Mouse (Mus musculus) Patski (cell line): Measurements from ENCODE around the gene Pik3r6. TPM values are rescaled to one million over a fixed set of nuclear protein-coding genes. Genes with fewer than 3 reads are reported as not detected.

Source experiments
- ATAC-seq: fragments of 100-300 bp; one replicate; pipeline ENCODE4 v1.8.0; 2021
- CTCF ChIA-PET: fragments of 350-600 bp; sonication (Branson Sonifier 250); formaldehyde crosslinking; loops from one replicate; lab custom pipeline; 2022; ENCODE audit warnings: inconsistent platforms; lab: Charles Lee
- POLR2A ChIA-PET: fragments of 350-600 bp; sonication (Branson Sonifier 250); formaldehyde crosslinking; loops from one replicate; lab custom pipeline; 2022; ENCODE audit warnings: antibody characterized with exemption, inconsistent platforms; lab: Charles Lee
- DNase-seq: peaks from one replicate; pipeline ENCODE4 v3.0.0-alpha.2; 2011; ENCODE audit warnings: low read depth, low spot score
- H3K27me3 ChIP-seq: fragments of 371-371 bp; one replicate; pipeline ENCODE4 v1.5.1; 2021
- CTCF ChIP-seq: fragments of 100-300 bp; IDR thresholded peaks from one replicate; pipeline ENCODE4 v1.5.1; 2021
- in situ Hi-C: fragments of 300-500 bp; cut with MboI; formaldehyde crosslinking; loops from 3 replicates; pipeline ENCODE4 v1.11.1; 2018; ENCODE audit warnings: low pct_unique_long_range_greater_than_20kb, mixed read lengths
- polyA plus RNA-seq: library from polyadenylated mRNA; unstranded; gene quantifications from one replicate; pipeline ENCODE4 v1.2.3, GENCODE M21; 2021

The Pik3r6 gene
- polyA plus RNA-seq, 1 experiment from 2014 or later = 1.5 TPM

DNA sequence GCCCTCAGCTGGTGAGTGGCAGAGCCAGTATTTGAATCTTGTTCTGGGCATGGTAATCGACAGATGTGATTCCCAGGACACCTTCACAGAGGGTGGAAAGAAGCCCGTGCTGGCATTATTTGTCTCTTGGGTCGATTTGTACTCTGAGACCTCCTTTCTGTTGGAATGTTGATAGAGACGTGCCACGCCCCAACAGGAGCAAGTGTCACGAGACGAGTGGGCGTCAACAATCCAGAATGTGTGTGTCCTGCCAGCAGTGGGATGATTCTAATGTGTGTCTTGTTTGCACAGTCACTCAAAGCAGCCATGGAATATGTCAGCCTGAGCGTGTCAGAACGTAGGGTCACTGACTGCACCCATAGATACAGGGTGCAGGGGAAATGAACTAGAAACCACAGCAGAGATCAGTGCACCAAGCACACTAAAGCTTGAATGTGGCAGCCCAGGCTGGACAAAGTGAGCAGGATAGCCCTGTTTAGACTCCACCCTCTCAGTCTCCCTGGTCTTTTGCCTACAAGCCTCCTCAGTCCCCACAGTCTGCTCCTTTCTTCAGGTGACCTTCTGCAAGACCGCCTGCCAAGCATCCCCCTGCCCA, 29.2 kb downstream of the Pik3r6 start:
- ATAC-seq (no peak), DNase-seq (no peak)
- in situ Hi-C loops = no loop called here
- ChIA-PET CTCF (interaction anchor here (1.1 to 1.7 kb wide), 2 partner anchors 17 to 97 kb away, joined by 3 to 4 read pairs; no protein-coding TSS in a partner anchor), POLR2A (interaction anchor here (0.5 kb wide), 1 partner anchor 283 kb away, joined by 3 read pairs; no protein-coding TSS in a partner anchor)
- H3K27me3 ChIP-seq = peaks cover 18% of the 10 kb centered on the region
- TF ChIP-seq CTCF = no peak

- ChIA-PET POLR2A (no interaction called here), CTCF (interaction anchor here (1.1 to 2.1 kb wide), 3 partner anchors 17 to 98 kb away, joined by 3 to 5 read pairs (median 4); no protein-coding TSS in a partner anchor)
- TF ChIP-seq CTCF = no peak
- in situ Hi-C loops = no loop called here
- peaks cover 11% of the 10 kb centered on the region for H3K27me3 ChIP-seq
- DNase-seq (no peak), ATAC-seq (no peak)
Observed at GRCm38 (mm10) chr11:68532773-68533172, 30.0 kb downstream of the Pik3r6 start.

GRCm38 (mm10) chr11:68533971-68534475, 31.2 kb downstream of the Pik3r6 start:
- no peak for TF ChIP-seq CTCF
- CTCF ChIA-PET = interaction anchor here (1.7 to 2.1 kb wide), 2 partner anchors 47 to 99 kb away, joined by 3 to 5 read pairs; no protein-coding TSS in a partner anchor
- ATAC-seq = no peak
- DNase-seq = no peak
- POLR2A ChIA-PET = no interaction called here
- in situ Hi-C loops = no loop called here
- H3K27me3 ChIP-seq = peaks cover 5% of the 10 kb centered on the region

DNA sequence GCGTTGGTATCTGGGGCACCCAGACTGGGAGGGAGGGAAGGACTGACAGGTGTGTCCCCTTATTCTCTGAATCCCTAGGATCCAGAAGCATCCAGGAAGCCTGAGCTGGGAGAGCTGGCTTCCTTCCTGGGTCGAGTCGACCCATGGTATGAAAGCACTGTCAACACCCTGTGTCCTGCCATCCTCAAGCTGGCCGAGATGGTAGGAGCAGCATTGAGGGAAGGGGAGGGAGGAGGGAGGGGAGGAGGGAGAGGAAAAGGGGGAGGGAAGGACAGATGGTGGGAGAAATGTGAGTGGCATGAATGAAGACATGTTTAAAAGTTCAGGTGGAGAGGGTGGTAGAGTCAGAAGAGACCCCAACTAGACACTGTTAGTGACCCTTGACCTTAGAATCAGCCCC, 33.2 kb downstream of the Pik3r6 start:
- in situ Hi-C loops = no loop called here
- H3K27me3 ChIP-seq = no peaks in the 10 kb centered on the region
- ChIA-PET POLR2A (interaction anchor here (1.0 kb wide), 1 partner anchor 65 kb away, joined by 4 read pairs; no protein-coding TSS in a partner anchor), CTCF (interaction anchor here (1.0 to 1.8 kb wide), 3 partner anchors 12 to 21 kb away, joined by 3 to 6 read pairs (median 4); no protein-coding TSS in a partner anchor)
- TF ChIP-seq CTCF = no peak
- ATAC-seq = no peak
- DNase-seq = no peak

DNA sequence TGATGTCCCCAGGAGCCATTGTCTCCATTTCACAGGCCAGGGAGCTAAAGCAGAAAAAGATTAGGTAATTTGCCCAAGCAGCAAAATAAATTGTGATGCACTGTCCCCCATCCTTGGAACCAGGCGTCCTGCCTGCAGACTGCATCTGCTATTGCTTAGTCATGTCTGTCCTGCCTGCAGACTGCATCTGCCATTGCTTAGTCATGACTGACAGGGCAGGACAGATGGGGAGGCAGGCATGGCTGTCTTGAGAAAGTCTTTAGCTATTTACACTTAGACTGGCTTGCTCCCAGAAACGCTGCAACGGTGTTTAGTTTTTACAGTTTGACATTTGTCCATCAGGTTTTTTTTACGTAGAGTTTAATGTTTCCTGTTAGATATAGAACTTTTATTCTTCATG, 33.6 kb downstream of the Pik3r6 start:
- ChIA-PET CTCF (interaction anchor here (1.0 to 1.8 kb wide), 3 partner anchors 12 to 20 kb away, joined by 3 to 6 read pairs (median 4); no protein-coding TSS in a partner anchor), POLR2A (interaction anchor here (1.0 kb wide), 1 partner anchor 64 kb away, joined by 4 read pairs; no protein-coding TSS in a partner anchor)
- ATAC-seq (no peak), DNase-seq (peak; percentile 39)
- no peak for TF ChIP-seq CTCF
- in situ Hi-C loops = no loop called here
- no peaks in the 10 kb centered on the region for H3K27me3 ChIP-seq

DNA sequence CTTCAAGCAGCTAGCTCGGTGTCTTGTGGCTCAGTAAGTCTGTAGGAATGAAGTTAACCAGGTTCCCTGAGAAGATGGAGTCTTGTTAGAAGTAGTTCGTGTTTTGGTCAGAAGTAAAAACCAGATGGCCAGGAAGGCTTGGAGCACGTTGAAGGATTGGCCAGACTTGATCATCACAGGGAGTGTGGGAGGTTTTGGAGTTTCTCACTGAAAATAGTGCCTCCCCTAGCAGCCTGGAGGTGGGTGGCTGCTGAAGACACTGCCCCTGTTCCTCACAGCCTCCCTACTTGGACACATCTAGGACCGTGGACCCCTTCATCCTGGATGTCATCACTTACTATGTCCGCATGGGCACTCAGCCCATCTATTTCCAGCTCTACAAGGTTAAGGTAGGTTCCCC, 36.8 kb downstream of the Pik3r6 start:
- in situ Hi-C loops = no loop called here

DNA sequence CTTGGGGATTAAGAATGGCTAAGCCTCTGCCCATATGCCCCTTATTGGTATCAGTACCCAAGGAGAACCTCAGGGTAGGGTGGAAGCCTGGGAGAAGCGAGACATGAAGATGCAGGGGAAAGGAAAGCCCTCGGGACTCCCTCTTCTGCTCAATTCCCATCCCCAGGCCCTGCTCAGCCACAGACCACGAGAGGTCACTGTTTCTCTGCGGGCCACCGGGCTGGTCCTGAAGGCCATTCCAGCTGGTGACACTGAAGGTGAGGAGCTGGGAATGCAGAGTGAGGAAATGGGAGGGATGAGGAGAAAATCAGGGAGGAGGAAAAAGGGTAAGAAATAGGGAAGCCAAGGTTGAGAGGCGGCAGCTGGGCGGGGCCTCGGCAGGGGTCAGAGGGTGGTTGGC, 41.7 kb downstream of the Pik3r6 start:
- in situ Hi-C loops = no loop called here
- H3K27me3 ChIP-seq = no peaks in the 10 kb centered on the region
- DNase-seq = no peak
- TF ChIP-seq CTCF = peak; percentile 32
- ChIA-PET CTCF (no interaction called here), POLR2A (no interaction called here)
- ATAC-seq = no peak

More for the DNA sequence above, 36.8 kb downstream of the Pik3r6 start:
- CTCF ChIA-PET = no interaction called here
- TF ChIP-seq CTCF = no peak
- peak; percentile 20 for ATAC-seq
- H3K27me3 ChIP-seq = no peaks in the 10 kb centered on the region
- POLR2A ChIA-PET = no interaction called here
- DNase-seq = no peak

GRCm38 (mm10) chr11:68545172-68545571, 42.4 kb downstream of the Pik3r6 start:
- ATAC-seq (no peak), DNase-seq (no peak)
- CTCF ChIA-PET = no interaction called here
- POLR2A ChIA-PET = no interaction called here
- in situ Hi-C loops = no loop called here
- no peaks in the 10 kb centered on the region for H3K27me3 ChIP-seq
- TF ChIP-seq CTCF = no peak

DNA sequence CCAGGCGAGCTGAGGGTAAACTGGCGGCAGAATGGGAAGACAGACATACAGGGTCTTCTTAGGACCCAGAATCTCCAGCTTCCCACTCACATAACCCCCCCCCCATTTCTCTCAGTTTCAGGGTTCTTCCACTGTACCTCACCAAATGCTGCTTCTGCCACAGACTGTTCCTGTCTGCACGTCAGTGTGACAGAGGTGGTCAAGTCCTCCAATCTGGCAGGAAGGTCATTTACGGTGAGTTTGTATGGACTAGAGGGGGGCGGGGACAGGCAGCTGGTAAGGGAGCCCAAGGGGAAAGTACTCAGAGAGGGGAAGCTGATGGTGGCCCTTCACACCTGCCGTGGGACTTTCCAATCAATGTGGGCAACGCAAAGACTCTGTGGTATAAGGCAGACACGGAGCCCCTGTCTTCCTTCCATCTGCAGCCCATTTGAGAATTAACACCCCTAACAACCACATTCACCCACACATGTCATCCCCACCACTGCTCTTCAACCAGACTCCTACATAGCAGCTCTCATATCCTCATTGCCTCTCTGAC, 42.9 kb downstream of the Pik3r6 start:
- TF ChIP-seq CTCF = no peak
- H3K27me3 ChIP-seq = no peaks in the 10 kb centered on the region
- ChIA-PET POLR2A (no interaction called here), CTCF (no interaction called here)
- ATAC-seq (no peak), DNase-seq (no peak)
- in situ Hi-C loops = no loop called here

DNA sequence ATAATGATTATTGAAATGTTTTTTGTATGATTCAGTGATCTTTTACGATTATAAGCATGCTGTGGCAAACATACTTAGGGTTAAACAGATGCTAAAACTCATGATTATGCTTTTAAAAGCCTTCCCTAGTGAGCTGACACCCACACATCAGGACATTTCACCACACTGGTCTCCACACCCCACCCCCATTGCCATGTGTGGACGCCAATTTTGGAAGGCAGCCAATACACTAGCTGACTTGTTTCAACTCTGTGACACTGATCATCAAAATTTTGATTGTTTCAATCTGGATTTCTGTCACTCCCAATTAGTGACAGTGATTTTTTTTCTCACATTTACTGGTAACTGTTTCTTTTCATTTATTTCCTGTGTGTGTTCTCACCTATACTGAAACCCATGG, 44.7 kb downstream of the Pik3r6 start:
- ATAC-seq (no peak), DNase-seq (no peak)
- in situ Hi-C loops = no loop called here
- no peak for TF ChIP-seq CTCF
- CTCF ChIA-PET = interaction anchor here (1.2 kb wide), 1 partner anchor 11 kb away, joined by 4 read pairs; no protein-coding TSS in a partner anchor
- POLR2A ChIA-PET = no interaction called here
- no peaks in the 10 kb centered on the region for H3K27me3 ChIP-seq

DNA sequence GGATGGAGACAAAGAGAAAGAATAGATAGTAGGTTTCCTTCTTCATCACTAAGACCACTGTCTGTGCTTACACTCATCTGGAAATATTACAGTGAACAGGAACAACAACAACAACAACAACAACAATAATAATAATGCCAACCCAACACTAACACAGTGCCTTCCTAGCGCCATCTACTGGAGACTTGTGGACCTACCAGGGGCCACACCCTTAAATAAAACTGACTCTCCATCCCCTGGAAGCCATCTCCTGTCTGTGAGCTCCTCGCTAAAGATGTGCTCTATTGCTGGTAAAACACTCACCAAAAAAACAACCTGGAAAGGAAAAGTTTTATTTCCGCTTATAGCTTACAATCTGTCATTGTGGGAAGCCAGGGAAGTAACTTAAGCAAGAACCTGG, 46.8 kb downstream of the Pik3r6 start:
- CTCF ChIA-PET = interaction anchor here (1.5 to 1.9 kb wide), 3 partner anchors 13 to 118 kb away, joined by 4 to 6 read pairs (median 6); partner anchors contain the start of gene Pik3r5
- POLR2A ChIA-PET = no interaction called here
- DNase-seq = no peak
- ATAC-seq = no peak
- in situ Hi-C loops = no loop called here
- TF ChIP-seq CTCF = peak; percentile 66
- no peaks in the 10 kb centered on the region for H3K27me3 ChIP-seq
